Mouse (Mus musculus) G1E (cell line): ENCODE measurements around the gene Smarce1. TPM values are rescaled to one million over a fixed set of nuclear protein-coding genes. Genes with fewer than 3 reads are reported as not detected.

ENCODE experiments used
- ATAC-seq: 2 replicates; pipeline ENCODE4 v1.8.0; 2016; ENCODE audit warnings: mild to moderate bottlenecking; ENCODE audit not compliant: insufficient number of reproducible peaks, poor library complexity, low FRiP score, severe bottlenecking; ENCODE audit errors: extremely low read depth
- DNase-seq: peaks from one replicate; pipeline ENCODE4 v3.0.0; 2012; ENCODE audit warnings: low spot score
- H3K27me3 ChIP-seq: 2 replicates; pipeline ENCODE4 v1.6.1; 2012; ENCODE audit warnings: mild to moderate bottlenecking, low read length, inconsistent platforms; ENCODE audit not compliant: insufficient read depth
- H3K36me3 ChIP-seq: replicated peaks from 2 replicates; pipeline ENCODE3; 2012; ENCODE audit warnings: mild to moderate bottlenecking, inconsistent platforms
- H3K4me1 ChIP-seq: 2 replicates; pipeline ENCODE4 v1.6.1; 2012; ENCODE audit warnings: low read depth, low read length, inconsistent platforms, mixed read lengths; ENCODE audit not compliant: insufficient read depth
- H3K4me3 ChIP-seq: 2 replicates; pipeline ENCODE4 v1.5.1; 2012; ENCODE audit warnings: low read depth, mild to moderate bottlenecking, inconsistent platforms, low read length, moderate library complexity, mixed read lengths
- H3K9me3 ChIP-seq: replicated peaks from 2 replicates; pipeline ENCODE4 v1.6.1; 2012; ENCODE audit warnings: inconsistent platforms
- CTCF ChIP-seq: IDR thresholded peaks from 2 replicates; pipeline ENCODE4 v1.5.1; 2012; ENCODE audit warnings: low read depth, low read length, inconsistent platforms, mixed read lengths
- GATA1 ChIP-seq: IDR thresholded peaks from 2 replicates; pipeline ENCODE4 v1.6.1; 2012; ENCODE audit warnings: borderline replicate concordance, low read length, inconsistent platforms, mixed read lengths
- GATA2 ChIP-seq: IDR thresholded peaks from 2 replicates; pipeline ENCODE4 v1.6.1; 2012; ENCODE audit warnings: low read depth, low read length, inconsistent platforms, borderline replicate concordance
- POLR2AphosphoS5 ChIP-seq: IDR thresholded peaks from 2 replicates; pipeline ENCODE4 v1.6.1; 2012; ENCODE audit warnings: low read depth, low read length, inconsistent platforms; ENCODE audit not compliant: insufficient replicate concordance
- TAL1 ChIP-seq: conservative IDR thresholded peaks from 2 replicates; pipeline ENCODE4 v1.6.1; 2012; ENCODE audit warnings: low read depth, low read length, inconsistent platforms, mixed read lengths
- polyA plus RNA-seq: library from polyadenylated mRNA; stranded (reverse); fragments of >175 nt; gene quantifications from 2 replicates; pipeline ENCODE4 v1.2.3, GENCODE M21; 2012
- total RNA-seq, 2 experiments: library from RNA; stranded (forward) in 1 of 2; stranded (reverse) in 1 of 2; fragments of 200-1000 nt in 1 of 2; fragments of >200 nt in 1 of 2; fragmentation: Nextera tagmentation in 1 of 2; gene quantifications; 2 replicates each; pipeline ENCODE4 v1.2.3; 2014 to 2017

The Smarce1 gene
- total and polyA plus RNA-seq, 3 experiments: 160 to 391 (median 168) TPM

DNA sequence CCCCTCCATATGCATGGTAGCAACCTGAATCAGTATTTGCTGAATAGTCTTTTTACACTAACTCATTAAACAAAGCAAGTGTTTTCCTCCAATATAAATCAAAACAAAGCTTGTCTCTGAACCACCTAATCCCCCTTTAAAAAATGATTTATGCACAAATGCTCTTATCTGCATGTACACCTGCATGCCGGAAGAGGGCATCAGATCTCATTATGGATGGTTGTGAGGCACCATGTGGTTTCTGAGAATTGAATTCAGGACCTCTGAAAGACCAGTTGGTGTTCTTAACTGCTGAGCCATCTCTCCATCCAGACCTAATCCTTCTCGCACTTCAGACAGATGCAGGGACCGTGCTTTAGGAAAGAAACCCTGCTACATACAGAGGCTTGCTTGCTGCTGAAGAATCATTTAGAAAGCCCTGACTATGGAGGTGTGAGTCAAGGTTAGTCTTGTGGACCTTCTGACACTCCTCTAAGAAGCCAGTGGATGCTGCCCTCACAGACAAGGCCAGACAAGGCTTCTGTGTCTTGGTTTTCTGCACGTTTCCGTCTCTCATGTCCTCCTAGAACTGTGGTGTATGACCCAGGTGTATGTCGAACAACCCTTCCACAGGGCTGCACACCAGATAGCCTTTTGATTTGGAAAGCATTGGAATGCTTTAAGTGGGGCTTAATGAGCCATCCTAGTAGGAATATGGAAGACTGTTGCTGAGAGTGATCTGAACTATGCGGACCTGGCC is 13.4 kb downstream of the Smarce1 start:
- TF ChIP-seq TAL1 (no peak), GATA1 (no peak), CTCF (no peak), GATA2 (no peak), POLR2AphosphoS5 (no peak)
- Histone ChIP-seq H3K27me3 (no peaks in the 10 kb centered on the region), H3K9me3 (no peaks in the 10 kb centered on the region), H3K4me1 (peaks cover 13% of the 10 kb centered on the region), H3K36me3 (peaks cover 94% of the 10 kb centered on the region), H3K4me3 (no peak overlapping the region)
- no peak for DNase-seq
- no peak for ATAC-seq

DNA sequence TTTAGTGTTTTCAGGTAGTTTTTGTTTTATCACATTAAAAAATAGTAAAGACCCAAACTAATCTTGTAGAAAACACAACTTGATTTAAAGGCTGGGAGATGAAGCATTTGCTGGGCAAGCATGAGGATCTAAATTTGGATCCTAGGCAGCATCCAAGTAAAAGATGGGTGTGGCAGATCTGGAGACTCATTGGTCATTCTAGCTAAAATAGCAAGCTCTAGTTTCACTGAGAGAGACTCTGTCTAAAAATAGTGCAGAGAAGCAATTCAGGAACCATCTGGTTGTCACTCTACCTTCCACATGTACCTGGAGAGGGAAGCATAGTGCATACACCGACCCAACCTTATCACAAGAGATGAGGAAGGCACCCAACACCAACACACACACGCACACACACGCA is 14.6 kb downstream of the Smarce1 start:
- H3K36me3 ChIP-seq: peaks cover 95% of the 10 kb centered on the region
- H3K4me3 ChIP-seq: no peak overlapping the region
- ATAC-seq: no peak
- H3K27me3 ChIP-seq: no peaks in the 10 kb centered on the region
- TF ChIP-seq GATA2 (no peak), GATA1 (no peak), CTCF (no peak), TAL1 (no peak), POLR2AphosphoS5 (no peak)
- no peak for DNase-seq
- H3K9me3 ChIP-seq: no peaks in the 10 kb centered on the region
- peaks cover 11% of the 10 kb centered on the region for H3K4me1 ChIP-seq

DNA sequence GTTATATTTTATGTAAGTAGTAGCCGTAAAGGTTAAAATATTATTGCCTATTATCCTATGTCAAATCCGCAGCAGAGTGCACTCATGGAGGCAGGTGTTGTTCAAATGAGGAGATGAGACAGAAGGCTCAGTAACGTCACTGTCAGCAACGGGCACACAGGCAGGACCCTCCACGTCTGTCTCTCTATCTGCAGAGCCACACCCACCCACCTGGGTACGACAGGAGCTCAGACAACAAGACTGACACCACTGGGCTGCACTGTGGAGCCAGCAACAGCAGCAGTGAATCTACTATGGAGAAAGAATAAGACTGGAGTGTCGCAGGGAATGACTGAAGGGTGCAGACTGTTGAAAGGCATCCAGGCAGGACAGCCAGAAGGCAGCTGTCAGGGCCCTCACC is 18.1 kb downstream of the Smarce1 start:
- H3K4me3 ChIP-seq: no peak overlapping the region
- DNase-seq (no peak), ATAC-seq (no peak)
- H3K9me3 ChIP-seq: no peaks in the 10 kb centered on the region
- peaks cover 14% of the 10 kb centered on the region for H3K4me1 ChIP-seq
- TF ChIP-seq GATA1 (no peak), GATA2 (no peak), CTCF (no peak), TAL1 (no peak), POLR2AphosphoS5 (no peak)
- no peaks in the 10 kb centered on the region for H3K27me3 ChIP-seq
- peaks cover 90% of the 10 kb centered on the region for H3K36me3 ChIP-seq

DNA sequence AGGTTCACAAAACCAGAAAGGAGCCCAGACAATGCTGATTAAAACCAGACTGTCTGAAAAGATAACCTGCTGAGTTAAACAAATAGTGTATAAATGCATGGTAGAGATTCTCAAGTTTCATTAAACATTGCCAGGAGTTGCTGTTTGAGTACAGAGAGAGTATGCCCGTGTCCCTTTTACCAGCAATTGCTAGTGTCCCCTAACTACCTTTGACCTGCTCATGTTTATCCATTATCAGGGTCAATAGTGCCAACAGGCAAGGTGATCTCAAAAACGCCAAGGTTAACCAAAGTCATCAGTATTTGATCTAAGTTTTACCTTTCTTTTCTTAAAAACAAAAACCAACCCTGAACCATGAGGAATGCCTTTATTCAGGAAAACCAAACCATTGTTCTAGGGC is 18.9 kb downstream of the Smarce1 start:
- Histone ChIP-seq H3K9me3 (no peaks in the 10 kb centered on the region), H3K4me1 (peaks cover 13% of the 10 kb centered on the region), H3K27me3 (no peaks in the 10 kb centered on the region), H3K4me3 (no peak overlapping the region), H3K36me3 (peaks cover 82% of the 10 kb centered on the region)
- TF ChIP-seq TAL1: no peak
- TF ChIP-seq GATA1: no peak
- no peak for TF ChIP-seq GATA2
- TF ChIP-seq POLR2AphosphoS5: no peak
- TF ChIP-seq CTCF: no peak
- ATAC-seq (no peak), DNase-seq (no peak)

DNA sequence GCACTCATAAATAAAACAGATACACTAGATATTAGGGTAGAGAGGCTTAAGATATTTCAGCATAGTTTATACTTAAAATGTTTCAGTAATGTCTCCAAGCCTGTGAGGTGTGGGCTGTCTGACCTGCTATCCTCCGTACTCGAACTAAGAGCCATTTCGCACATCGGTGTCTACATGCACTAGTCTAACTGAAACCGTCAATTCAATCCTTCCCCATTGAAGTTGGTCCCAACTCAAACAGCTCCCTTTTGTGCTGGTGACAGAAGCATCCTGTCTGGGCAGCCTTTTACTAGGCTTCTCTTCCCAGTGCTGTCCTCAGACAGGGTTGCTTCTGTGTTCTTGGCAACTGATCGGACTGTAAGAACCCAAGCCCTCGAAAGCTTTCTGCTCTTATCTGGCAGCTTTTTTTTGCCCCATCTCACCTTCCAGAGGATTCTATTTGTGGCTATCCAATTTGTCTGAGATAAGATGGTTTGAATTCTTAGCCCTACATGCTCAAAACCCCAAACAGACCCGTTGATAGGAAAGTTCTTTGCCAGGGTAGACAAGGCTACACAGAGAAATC is 22.6 kb downstream of the Smarce1 start:
- no peak for ATAC-seq
- H3K9me3 ChIP-seq: no peaks in the 10 kb centered on the region
- H3K4me3 ChIP-seq: no peak overlapping the region
- TF ChIP-seq CTCF: no peak
- TF ChIP-seq GATA2: no peak
- TF ChIP-seq GATA1: no peak
- no peak for TF ChIP-seq TAL1
- no peak for TF ChIP-seq POLR2AphosphoS5
- H3K27me3 ChIP-seq: no peaks in the 10 kb centered on the region
- peaks cover 19% of the 10 kb centered on the region for H3K4me1 ChIP-seq
- peaks cover 47% of the 10 kb centered on the region for H3K36me3 ChIP-seq
- DNase-seq: no peak

DNA sequence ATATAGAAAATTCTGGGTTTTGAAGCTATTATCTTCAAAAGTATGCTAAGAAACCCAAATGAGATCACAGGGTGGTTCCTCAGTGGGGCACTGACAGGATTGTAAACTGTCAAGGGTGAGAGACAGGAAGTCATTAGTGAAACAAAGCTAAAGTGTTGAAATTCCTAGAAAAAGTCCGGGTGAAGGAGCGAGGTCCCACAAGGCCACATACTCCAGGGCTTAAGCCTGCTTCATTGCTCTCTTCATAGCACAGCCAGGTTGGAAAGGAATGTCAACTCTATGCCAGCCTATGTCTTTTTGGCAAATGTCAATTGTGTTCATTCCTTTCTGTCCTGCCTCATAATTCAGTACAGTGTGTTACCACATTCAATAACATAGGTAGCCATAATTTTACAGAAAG is 23.4 kb downstream of the Smarce1 start:
- ATAC-seq (no peak), DNase-seq (no peak)
- H3K36me3 ChIP-seq: peaks cover 40% of the 10 kb centered on the region
- H3K4me1 ChIP-seq: peaks cover 16% of the 10 kb centered on the region
- TF ChIP-seq POLR2AphosphoS5: no peak
- no peak overlapping the region for H3K4me3 ChIP-seq
- no peaks in the 10 kb centered on the region for H3K9me3 ChIP-seq
- no peaks in the 10 kb centered on the region for H3K27me3 ChIP-seq
